Mouse (Mus musculus): Measurements from ENCODE around the gene Ceacam16.

Ceacam16 gene

GRCm38 (mm10) chr7:19843561-19843960, 17.5 kb downstream of the Ceacam16 start:
- peak; percentile 71 for DNase-seq (ENCODE audit: low spot score)

- no peak for DNase-seq (ENCODE audit: low spot score)
Observed at GRCm38 (mm10) chr7:19842885-19843504, 18.1 kb downstream of the Ceacam16 start.

- DNase-seq (ENCODE audit: low spot score), result no peak
Observed at GRCm38 (mm10) chr7:19841686-19842413, 19.2 kb downstream of the Ceacam16 start.

GRCm38 (mm10) chr7:19840936-19841335, 20.2 kb downstream of the Ceacam16 start:
- no peak for DNase-seq (ENCODE audit: low spot score)

- DNase-seq (ENCODE audit: low spot score), result no peak
Observed at GRCm38 (mm10) chr7:19840371-19840770, 20.7 kb downstream of the Ceacam16 start.

- no peak for DNase-seq (ENCODE audit: low spot score)
Observed at GRCm38 (mm10) chr7:19836843-19837242, 24.3 kb downstream of the Ceacam16 start.

GRCm38 (mm10) chr7:19834055-19834454, 27.0 kb downstream of the Ceacam16 start:
- no peak for DNase-seq (ENCODE audit: low spot score)

- no peak for DNase-seq (ENCODE audit: low spot score)
Observed at GRCm38 (mm10) chr7:19831837-19832236, 29.3 kb downstream of the Ceacam16 start.

- DNase-seq (ENCODE audit: low spot score), result no peak
Observed at GRCm38 (mm10) chr7:19830682-19831156, 30.4 kb downstream of the Ceacam16 start.

GRCm38 (mm10) chr7:19829694-19830093, 31.4 kb downstream of the Ceacam16 start:
- no peak for DNase-seq (ENCODE audit: low spot score)

- DNase-seq (ENCODE audit: low spot score), result no peak
Observed at GRCm38 (mm10) chr7:19826756-19827155, 34.3 kb downstream of the Ceacam16 start.

- DNase-seq (ENCODE audit: low spot score), result peak; percentile 65
Observed at GRCm38 (mm10) chr7:19824182-19824973, 36.7 kb downstream of the Ceacam16 start.

- peak; percentile 30 for DNase-seq (ENCODE audit: low spot score)
Observed at GRCm38 (mm10) chr7:19823256-19824181, 37.6 kb downstream of the Ceacam16 start.

- DNase-seq (ENCODE audit: low spot score), result no peak
Observed at GRCm38 (mm10) chr7:19822604-19823058, 38.5 kb downstream of the Ceacam16 start, which contains the start of gene Bcl3. Bcl3 (minus strand) TSS chr7:19822770.

GRCm38 (mm10) chr7:19822193-19822592, 38.9 kb downstream of the Ceacam16 start:
- DNase-seq (ENCODE audit: low spot score), result no peak

GRCm38 (mm10) chr7:19821633-19822032, 39.5 kb downstream of the Ceacam16 start:
- DNase-seq (ENCODE audit: low spot score), result no peak

- no peak for DNase-seq (ENCODE audit: low spot score)
Observed at GRCm38 (mm10) chr7:19820347-19821048, 40.6 kb downstream of the Ceacam16 start.

GRCm38 (mm10) chr7:19818875-19819274, 42.2 kb downstream of the Ceacam16 start:
- DNase-seq (ENCODE audit: low spot score), result no peak

GRCm38 (mm10) chr7:19818440-19818839, 42.7 kb downstream of the Ceacam16 start:
- no peak for DNase-seq (ENCODE audit: low spot score)

GRCm38 (mm10) chr7:19817382-19818105, 43.6 kb downstream of the Ceacam16 start:
- peak; percentile 66 for DNase-seq (ENCODE audit: low spot score)

Data from embryo, embryonic 10 days (tissue).